Mouse (Mus musculus): ENCODE results near the gene Igsf3. TPM values are rescaled to one million over a fixed set of nuclear protein-coding genes. Genes with fewer than 3 reads are reported as not detected.

The Igsf3 gene
- polyA plus RNA-seq, 1 experiment from 2014 or later, result 37.0 TPM

GRCm38 (mm10) chr3:101486054-101486765 is 109.3 kb downstream of the Igsf3 start:
- ATAC-seq (ENCODE audit: low read depth) (0 out of 2 replicates have a peak, but pooled peaks have one; percentile 24), DNase-seq (ENCODE audit: low spot score) (peak; percentile 73)
- no peak overlapping the region for H3K9ac ChIP-seq (ENCODE audit: low read depth, low read length)
- H3K27ac ChIP-seq (replicated peaks; ENCODE audit: low read depth, low read length), result no peak overlapping the region
- no peak overlapping the region for H3K4me2 ChIP-seq (ENCODE audit: low read depth, low read length)
- H3K4me3 ChIP-seq (ENCODE audit: low read depth, low read length), result no peak overlapping the region
- H3K27me3 ChIP-seq (replicated peaks; ENCODE audit: control insufficient read depth, insufficient read depth, low read length), result no peaks in the 10 kb centered on the region
- no peaks in the 10 kb centered on the region for H3K4me1 ChIP-seq (ENCODE audit: control insufficient read depth, insufficient read depth, low read length)
- H3K36me3 ChIP-seq (ENCODE audit: control insufficient read depth, insufficient read depth, low read length), result no peaks in the 10 kb centered on the region
- H3K9me3 ChIP-seq (ENCODE audit: control insufficient read depth, low read length), result no peaks in the 10 kb centered on the region
- 41% methylated on average over 4 of the region's 4 CpGs for WGBS

GRCm38 (mm10) chr3:101487436-101487835 is 110.6 kb downstream of the Igsf3 start:
- no peak for ATAC-seq (ENCODE audit: low read depth)
- H3K36me3 ChIP-seq (ENCODE audit: control insufficient read depth, insufficient read depth, low read length), result no peaks in the 10 kb centered on the region
- H3K9me3 ChIP-seq (ENCODE audit: control insufficient read depth, low read length), result no peaks in the 10 kb centered on the region
- 72% methylated on average over 5 of the region's 5 CpGs for WGBS
- no peak for DNase-seq (ENCODE audit: low spot score)
- no peak overlapping the region for H3K4me3 ChIP-seq (ENCODE audit: low read depth, low read length)
- H3K27ac ChIP-seq (replicated peaks; ENCODE audit: low read depth, low read length), result no peak overlapping the region
- H3K9ac ChIP-seq (ENCODE audit: low read depth, low read length), result no peak overlapping the region
- H3K27me3 ChIP-seq (replicated peaks; ENCODE audit: control insufficient read depth, insufficient read depth, low read length), result no peaks in the 10 kb centered on the region
- no peaks in the 10 kb centered on the region for H3K4me1 ChIP-seq (ENCODE audit: control insufficient read depth, insufficient read depth, low read length)
- no peak overlapping the region for H3K4me2 ChIP-seq (ENCODE audit: low read depth, low read length)

GRCm38 (mm10) chr3:101488204-101488603 is 111.3 kb downstream of the Igsf3 start:
- Histone ChIP-seq H3K4me2 (ENCODE audit: low read depth, low read length) (no peak overlapping the region), H3K9ac (ENCODE audit: low read depth, low read length) (no peak overlapping the region), H3K27me3 (replicated peaks; ENCODE audit: control insufficient read depth, insufficient read depth, low read length) (no peaks in the 10 kb centered on the region), H3K4me1 (ENCODE audit: control insufficient read depth, insufficient read depth, low read length) (no peaks in the 10 kb centered on the region), H3K27ac (replicated peaks; ENCODE audit: low read depth, low read length) (no peak overlapping the region), H3K4me3 (ENCODE audit: low read depth, low read length) (no peak overlapping the region), H3K36me3 (ENCODE audit: control insufficient read depth, insufficient read depth, low read length) (no peaks in the 10 kb centered on the region), H3K9me3 (ENCODE audit: control insufficient read depth, low read length) (no peaks in the 10 kb centered on the region)
- 76% methylated on average over 7 of the region's 7 CpGs for WGBS
- ATAC-seq (ENCODE audit: low read depth) (no peak), DNase-seq (ENCODE audit: low spot score) (no peak)

- ATAC-seq (ENCODE audit: low read depth) (no peak), DNase-seq (ENCODE audit: low spot score) (peak; percentile 21)
- Histone ChIP-seq H3K27me3 (replicated peaks; ENCODE audit: control insufficient read depth, insufficient read depth, low read length) (no peaks in the 10 kb centered on the region), H3K9me3 (ENCODE audit: control insufficient read depth, low read length) (no peaks in the 10 kb centered on the region), H3K4me3 (ENCODE audit: low read depth, low read length) (no peak overlapping the region), H3K27ac (replicated peaks; ENCODE audit: low read depth, low read length) (no peak overlapping the region), H3K4me2 (ENCODE audit: low read depth, low read length) (no peak overlapping the region), H3K36me3 (ENCODE audit: control insufficient read depth, insufficient read depth, low read length) (no peaks in the 10 kb centered on the region), H3K4me1 (ENCODE audit: control insufficient read depth, insufficient read depth, low read length) (no peaks in the 10 kb centered on the region), H3K9ac (ENCODE audit: low read depth, low read length) (no peak overlapping the region)
- 79% methylated on average over 9 of the region's 9 CpGs for WGBS
These were observed 113.6 kb downstream of the Igsf3 start for GRCm38 (mm10) chr3:101490515-101490914.

- H3K27ac ChIP-seq (replicated peaks; ENCODE audit: low read depth, low read length), result no peak overlapping the region
- H3K4me1 ChIP-seq (ENCODE audit: control insufficient read depth, insufficient read depth, low read length), result no peaks in the 10 kb centered on the region
- no peak overlapping the region for H3K9ac ChIP-seq (ENCODE audit: low read depth, low read length)
- H3K4me3 ChIP-seq (ENCODE audit: low read depth, low read length), result no peak overlapping the region
- no peak overlapping the region for H3K4me2 ChIP-seq (ENCODE audit: low read depth, low read length)
- ATAC-seq (ENCODE audit: low read depth) (no peak), DNase-seq (ENCODE audit: low spot score) (no peak)
- no peaks in the 10 kb centered on the region for H3K36me3 ChIP-seq (ENCODE audit: control insufficient read depth, insufficient read depth, low read length)
- H3K9me3 ChIP-seq (ENCODE audit: control insufficient read depth, low read length), result no peaks in the 10 kb centered on the region
- WGBS, result 71% methylated on average over 6 of the region's 6 CpGs
- no peaks in the 10 kb centered on the region for H3K27me3 ChIP-seq (replicated peaks; ENCODE audit: control insufficient read depth, insufficient read depth, low read length)
These were observed 116.0 kb downstream of the Igsf3 start for GRCm38 (mm10) chr3:101492908-101493307.

- no peak overlapping the region for H3K27ac ChIP-seq (replicated peaks; ENCODE audit: low read depth, low read length)
- ATAC-seq (ENCODE audit: low read depth), result peak; percentile 70
- H3K36me3 ChIP-seq (ENCODE audit: control insufficient read depth, insufficient read depth, low read length), result no peaks in the 10 kb centered on the region
- no peaks in the 10 kb centered on the region for H3K4me1 ChIP-seq (ENCODE audit: control insufficient read depth, insufficient read depth, low read length)
- H3K9ac ChIP-seq (ENCODE audit: low read depth, low read length), result no peak overlapping the region
- 26% methylated on average over 10 of the region's 10 CpGs for WGBS
- peak; percentile 94 for DNase-seq (ENCODE audit: low spot score)
- H3K9me3 ChIP-seq (ENCODE audit: control insufficient read depth, low read length), result no peaks in the 10 kb centered on the region
- peak overlapping the region; percentile 30 for H3K4me2 ChIP-seq (ENCODE audit: low read depth, low read length)
- H3K4me3 ChIP-seq (ENCODE audit: low read depth, low read length), result no peak overlapping the region
- H3K27me3 ChIP-seq (replicated peaks; ENCODE audit: control insufficient read depth, insufficient read depth, low read length), result no peaks in the 10 kb centered on the region
These were observed 117.1 kb downstream of the Igsf3 start for GRCm38 (mm10) chr3:101493937-101494459.

GRCm38 (mm10) chr3:101497432-101498030 is 120.6 kb downstream of the Igsf3 start:
- Histone ChIP-seq H3K27me3 (replicated peaks; ENCODE audit: control insufficient read depth, insufficient read depth, low read length) (no peaks in the 10 kb centered on the region), H3K4me3 (ENCODE audit: low read depth, low read length) (no peak overlapping the region), H3K4me1 (ENCODE audit: control insufficient read depth, insufficient read depth, low read length) (peaks cover 14% of the 10 kb centered on the region; the same call in 1 of the 2 replicates), H3K9me3 (ENCODE audit: control insufficient read depth, low read length) (no peaks in the 10 kb centered on the region), H3K36me3 (ENCODE audit: control insufficient read depth, insufficient read depth, low read length) (no peaks in the 10 kb centered on the region), H3K4me2 (ENCODE audit: low read depth, low read length) (no peak overlapping the region), H3K9ac (ENCODE audit: low read depth, low read length) (no peak overlapping the region), H3K27ac (replicated peaks; ENCODE audit: low read depth, low read length) (no peak overlapping the region)
- WGBS, result 73% methylated on average over 10 of the region's 10 CpGs
- DNase-seq (ENCODE audit: low spot score), result peak; percentile 72
- ATAC-seq (ENCODE audit: low read depth), result peak; percentile 62; the same call in 1 of the 2 replicates

- no peak overlapping the region for H3K9ac ChIP-seq (ENCODE audit: low read depth, low read length)
- WGBS, result 71% methylated on average over 6 of the region's 6 CpGs
- DNase-seq (ENCODE audit: low spot score), result no peak
These were observed 123.0 kb downstream of the Igsf3 start for GRCm38 (mm10) chr3:101499906-101500305.

More at GRCm38 (mm10) chr3:101499906-101500305, 123.0 kb downstream of the Igsf3 start:
- no peak overlapping the region for H3K27ac ChIP-seq (replicated peaks; ENCODE audit: low read depth, low read length)
- H3K4me1 ChIP-seq (ENCODE audit: control insufficient read depth, insufficient read depth, low read length), result peaks cover 14% of the 10 kb centered on the region; the same call in 1 of the 2 replicates
- no peaks in the 10 kb centered on the region for H3K9me3 ChIP-seq (ENCODE audit: control insufficient read depth, low read length)
- ATAC-seq (ENCODE audit: low read depth), result no peak
- no peaks in the 10 kb centered on the region for H3K36me3 ChIP-seq (ENCODE audit: control insufficient read depth, insufficient read depth, low read length)
- no peaks in the 10 kb centered on the region for H3K27me3 ChIP-seq (replicated peaks; ENCODE audit: control insufficient read depth, insufficient read depth, low read length)
- no peak overlapping the region for H3K4me2 ChIP-seq (ENCODE audit: low read depth, low read length)
- no peak overlapping the region for H3K4me3 ChIP-seq (ENCODE audit: low read depth, low read length)
